Mouse (Mus musculus): ENCODE data around the gene Ppcs. TPM values are rescaled to one million over a fixed set of nuclear protein-coding genes. Genes with fewer than 3 reads are reported as not detected.

The Ppcs gene
- polyA plus RNA-seq, 1 experiment from 2014 or later = 92.5 TPM

DNA sequence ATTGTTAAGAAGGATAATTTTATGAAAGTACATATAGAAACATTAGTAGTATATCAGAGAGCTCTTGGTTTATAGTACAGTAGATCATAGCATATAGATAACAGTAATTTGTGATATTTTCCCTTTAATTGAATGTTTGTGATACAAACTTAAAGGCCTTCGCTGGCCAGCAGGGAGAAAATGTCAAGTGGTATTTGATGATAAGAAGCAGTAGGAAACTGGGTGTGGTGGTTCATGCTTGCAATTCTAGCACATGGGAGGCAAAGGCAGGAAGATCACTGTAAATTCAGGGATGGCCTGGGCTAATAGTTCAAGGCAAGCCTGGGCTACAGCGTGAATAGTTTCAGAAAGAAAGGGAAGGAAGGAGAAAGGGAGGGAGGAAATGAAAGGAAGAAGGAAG, 2.9 kb upstream of the Ppcs start:
- 69% methylated on average over 2 of the region's 2 CpGs for WGBS
- peaks cover 4% of the 10 kb centered on the region; the same call in 1 of the 2 replicates for H3K4me1 ChIP-seq (replicated peaks; ENCODE audit: control insufficient read depth, insufficient read depth, low read length)
- TF ChIP-seq CTCF (IDR thresholded peaks at IDR 0.05; ENCODE audit: low read depth) = no peak
- H3K27me3 ChIP-seq (replicated peaks; ENCODE audit: control insufficient read depth, insufficient read depth, low read length) = no peaks in the 10 kb centered on the region
- H3K4me2 ChIP-seq (replicated peaks; ENCODE audit: low read depth) = no peak overlapping the region
- H3K36me3 ChIP-seq (ENCODE audit: control insufficient read depth, insufficient read depth) = no peaks in the 10 kb centered on the region
- no peak overlapping the region; the same call in 1 of the 2 replicates for H3K27ac ChIP-seq (ENCODE audit: low read depth, low read length)
- no peaks in the 10 kb centered on the region for H3K9me3 ChIP-seq (ENCODE audit: control insufficient read depth)
- H3K9ac ChIP-seq (ENCODE audit: low read depth, low read length) = no peak overlapping the region
- H3K4me3 ChIP-seq (ENCODE audit: low read depth, low read length) = no peak overlapping the region
- ATAC-seq = no peak

DNA sequence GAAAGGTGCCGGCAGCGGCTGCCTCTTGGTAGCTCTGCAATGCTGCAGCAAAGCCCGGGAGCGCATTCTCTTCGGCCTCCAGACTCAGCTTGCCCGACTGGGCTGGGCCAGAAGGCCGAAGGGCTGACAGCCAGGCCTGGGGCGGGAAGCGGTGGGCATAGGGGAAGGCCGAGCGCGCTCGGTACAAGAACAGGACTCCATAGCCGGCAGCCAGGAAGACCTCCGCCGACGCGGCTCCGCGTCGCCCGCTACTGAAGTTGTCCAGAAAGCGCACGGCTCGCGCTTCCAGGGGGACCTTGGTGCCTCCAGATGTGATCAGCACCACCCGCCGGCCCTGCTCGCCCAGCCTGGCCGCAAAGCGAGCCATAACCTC, 313 bp downstream of the Ppcs start:
- under 1% methylated on average over 30 of the region's 31 CpGs for WGBS
- Histone ChIP-seq H3K4me1 (replicated peaks; ENCODE audit: control insufficient read depth, insufficient read depth, low read length) (peaks cover 4% of the 10 kb centered on the region), H3K27ac (ENCODE audit: low read depth, low read length) (peak overlapping the region; percentile 65), H3K4me3 (ENCODE audit: low read depth, low read length) (peak overlapping the region; percentile 71), H3K9me3 (ENCODE audit: control insufficient read depth) (no peaks in the 10 kb centered on the region), H3K9ac (ENCODE audit: low read depth, low read length) (peak overlapping the region; percentile 85), H3K36me3 (ENCODE audit: control insufficient read depth, insufficient read depth) (peaks cover 7% of the 10 kb centered on the region; the same call in 1 of the 2 replicates), H3K4me2 (replicated peaks; ENCODE audit: low read depth) (peak overlapping the region; percentile 87), H3K27me3 (replicated peaks; ENCODE audit: control insufficient read depth, insufficient read depth, low read length) (no peaks in the 10 kb centered on the region)
- no peak for TF ChIP-seq CTCF (IDR thresholded peaks at IDR 0.05; ENCODE audit: low read depth)
- ATAC-seq = peak; percentile 35

DNA sequence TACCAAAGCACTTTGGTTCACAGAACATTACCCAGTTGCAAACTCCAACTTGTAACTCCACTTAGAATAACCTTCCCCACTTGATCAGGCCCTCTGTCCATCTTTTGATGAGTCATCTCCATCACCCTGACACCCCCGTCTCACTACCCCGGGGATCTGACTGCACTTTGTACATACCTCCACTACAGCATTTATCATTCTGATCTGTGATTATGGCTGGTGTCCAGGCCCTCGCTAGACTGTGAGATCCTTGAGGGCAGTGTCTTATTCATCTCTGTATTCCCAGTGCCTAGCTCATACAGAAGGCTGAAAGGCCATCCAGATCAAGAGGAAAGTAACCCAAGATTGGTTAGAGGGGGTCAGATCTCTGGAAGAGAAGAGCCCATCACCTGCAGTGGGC, 1.0 kb downstream of the Ppcs start:
- Histone ChIP-seq H3K4me2 (replicated peaks; ENCODE audit: low read depth) (peak overlapping the region; percentile 87), H3K36me3 (ENCODE audit: control insufficient read depth, insufficient read depth) (peaks cover 7% of the 10 kb centered on the region; the same call in 1 of the 2 replicates), H3K4me1 (replicated peaks; ENCODE audit: control insufficient read depth, insufficient read depth, low read length) (peaks cover 4% of the 10 kb centered on the region), H3K27ac (ENCODE audit: low read depth, low read length) (peak overlapping the region; percentile 65; the same call in 1 of the 2 replicates), H3K27me3 (replicated peaks; ENCODE audit: control insufficient read depth, insufficient read depth, low read length) (no peaks in the 10 kb centered on the region), H3K9me3 (ENCODE audit: control insufficient read depth) (no peaks in the 10 kb centered on the region), H3K9ac (ENCODE audit: low read depth, low read length) (0 out of 2 replicates have a peak overlapping the region, but pooled peaks have one; percentile 85), H3K4me3 (ENCODE audit: low read depth, low read length) (peak overlapping the region; percentile 71)
- TF ChIP-seq CTCF (IDR thresholded peaks at IDR 0.05; ENCODE audit: low read depth) = no peak
- ATAC-seq = no peak
- WGBS = 16% methylated on average over 3 of the region's 3 CpGs

DNA sequence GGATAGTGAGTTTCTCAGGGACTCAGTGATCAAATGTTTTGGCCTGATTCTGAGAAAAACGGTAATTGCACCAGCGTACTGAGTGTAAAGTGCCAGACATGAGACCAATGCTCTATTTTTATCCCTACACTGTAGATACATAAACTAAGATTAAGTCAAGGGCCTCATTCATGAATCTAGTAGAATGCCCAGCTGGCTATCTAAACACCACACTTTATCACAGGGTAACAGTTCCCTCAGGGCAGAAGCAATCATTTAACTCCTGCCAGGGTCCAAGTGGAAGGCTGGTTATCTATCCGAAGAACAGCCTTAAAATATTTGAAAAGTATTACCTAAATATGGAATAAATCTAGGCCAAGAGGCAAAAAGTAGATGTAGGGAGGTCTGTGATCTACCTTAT, 4.3 kb downstream of the Ppcs start:
- no peak overlapping the region for H3K4me2 ChIP-seq (replicated peaks; ENCODE audit: low read depth)
- H3K36me3 ChIP-seq (ENCODE audit: control insufficient read depth, insufficient read depth) = peaks cover 7% of the 10 kb centered on the region; the same call in 1 of the 2 replicates
- no peak for TF ChIP-seq CTCF (IDR thresholded peaks at IDR 0.05; ENCODE audit: low read depth)
- H3K9me3 ChIP-seq (ENCODE audit: control insufficient read depth) = no peaks in the 10 kb centered on the region
- H3K4me3 ChIP-seq (ENCODE audit: low read depth, low read length) = no peak overlapping the region
- no peaks in the 10 kb centered on the region for H3K27me3 ChIP-seq (replicated peaks; ENCODE audit: control insufficient read depth, insufficient read depth, low read length)
- 77% methylated on average over 3 of the region's 3 CpGs for WGBS
- H3K4me1 ChIP-seq (replicated peaks; ENCODE audit: control insufficient read depth, insufficient read depth, low read length) = peaks cover 2% of the 10 kb centered on the region; the same call in 1 of the 2 replicates
- no peak overlapping the region for H3K9ac ChIP-seq (ENCODE audit: low read depth, low read length)
- no peak for ATAC-seq
- H3K27ac ChIP-seq (ENCODE audit: low read depth, low read length) = no peak overlapping the region

DNA sequence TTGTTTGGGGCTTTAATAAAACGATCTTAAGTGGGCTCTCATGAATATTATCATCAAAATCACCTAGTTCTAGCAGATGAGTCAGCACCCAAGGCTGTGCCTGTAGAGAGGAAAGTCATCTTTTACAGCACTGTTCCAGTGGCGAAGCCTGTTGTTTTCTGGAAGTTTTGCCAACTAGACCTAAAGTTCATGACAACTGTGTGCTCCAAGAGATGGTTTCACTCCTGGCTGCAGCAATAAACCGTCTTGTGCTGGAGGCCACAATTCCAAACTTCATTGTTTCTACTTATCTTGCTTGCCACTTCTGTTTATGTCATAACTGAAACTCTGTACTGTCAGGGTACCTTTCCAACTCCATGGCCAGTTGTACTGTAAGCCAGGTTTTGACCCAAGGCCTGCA, 5.0 kb downstream of the Ppcs start:
- Histone ChIP-seq H3K4me1 (replicated peaks; ENCODE audit: control insufficient read depth, insufficient read depth, low read length) (no peaks in the 10 kb centered on the region; the same call in 1 of the 2 replicates), H3K4me2 (replicated peaks; ENCODE audit: low read depth) (no peak overlapping the region), H3K27ac (ENCODE audit: low read depth, low read length) (no peak overlapping the region), H3K9me3 (ENCODE audit: control insufficient read depth) (no peaks in the 10 kb centered on the region), H3K36me3 (ENCODE audit: control insufficient read depth, insufficient read depth) (peaks cover 7% of the 10 kb centered on the region; the same call in 1 of the 2 replicates), H3K27me3 (replicated peaks; ENCODE audit: control insufficient read depth, insufficient read depth, low read length) (no peaks in the 10 kb centered on the region), H3K9ac (ENCODE audit: low read depth, low read length) (no peak overlapping the region), H3K4me3 (ENCODE audit: low read depth, low read length) (no peak overlapping the region)
- WGBS = 65% methylated on average over 3 of the region's 3 CpGs
- no peak for TF ChIP-seq CTCF (IDR thresholded peaks at IDR 0.05; ENCODE audit: low read depth)
- ATAC-seq = no peak

DNA sequence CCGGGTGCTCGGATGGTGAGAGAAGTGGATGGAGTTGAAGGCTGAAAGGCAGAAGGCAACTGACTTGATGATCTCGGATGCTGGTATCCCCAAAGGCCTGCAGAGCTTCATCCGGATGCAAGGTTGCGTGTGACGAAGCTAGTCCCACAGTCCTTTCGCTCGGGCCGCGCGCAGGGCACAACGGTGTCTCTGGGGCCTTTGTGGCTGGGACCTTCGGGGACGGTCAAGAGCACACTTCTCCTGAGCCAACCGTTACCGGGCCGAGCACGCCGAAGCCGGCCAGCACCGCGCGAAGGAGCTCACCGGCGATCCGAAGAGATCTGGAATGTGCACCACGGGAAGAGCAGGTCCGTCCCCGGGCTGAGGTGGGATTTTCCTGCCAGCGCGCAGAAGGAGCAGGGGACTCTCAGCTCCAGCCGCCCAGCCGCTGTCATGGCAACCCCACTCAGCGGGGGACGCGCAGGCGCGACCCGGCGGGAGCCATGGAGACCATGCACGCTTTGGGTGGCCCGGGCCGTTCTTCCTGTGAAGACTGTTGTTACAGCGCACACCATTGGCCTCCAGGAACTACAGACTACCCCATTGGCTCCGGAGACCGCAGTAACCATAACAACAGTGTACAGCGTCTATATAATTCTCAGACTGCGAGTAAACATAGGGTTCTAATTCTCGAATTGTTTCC, 7.0 kb downstream of the Ppcs start, which contains the start of gene Ccdc30:
Gene Ccdc30 (minus strand): TSS at position 450 of the 682 bp plus-strand sequence.
- peak; percentile 92 for ATAC-seq
- no peaks in the 10 kb centered on the region; the same call in 1 of the 2 replicates for H3K4me1 ChIP-seq (replicated peaks; ENCODE audit: control insufficient read depth, insufficient read depth, low read length)
- TF ChIP-seq CTCF (IDR thresholded peaks at IDR 0.05; ENCODE audit: low read depth) = no peak

More for the DNA sequence above, 7.0 kb downstream of the Ppcs start, which contains the start of gene Ccdc30:
- no peaks in the 10 kb centered on the region for H3K9me3 ChIP-seq (ENCODE audit: control insufficient read depth)
- H3K27me3 ChIP-seq (replicated peaks; ENCODE audit: control insufficient read depth, insufficient read depth, low read length) = no peaks in the 10 kb centered on the region
- H3K36me3 ChIP-seq (ENCODE audit: control insufficient read depth, insufficient read depth) = peaks cover 7% of the 10 kb centered on the region; the same call in 1 of the 2 replicates
- peak within 1 kb of the TSS; percentile 52 for H3K4me3 ChIP-seq (ENCODE audit: low read depth, low read length)
- peak within 1 kb of the TSS; percentile 43; the same call in 1 of the 2 replicates for H3K9ac ChIP-seq (ENCODE audit: low read depth, low read length)
- H3K27ac ChIP-seq (ENCODE audit: low read depth, low read length) = no peak within 1 kb of the TSS
- 1% methylated on average over 49 of the region's 49 CpGs for WGBS
- peak within 1 kb of the TSS; percentile 96 for H3K4me2 ChIP-seq (replicated peaks; ENCODE audit: low read depth)

Data from intestine, postnatal 0 days (tissue).